Mouse (Mus musculus) granulocyte monocyte progenitor cell, adult 5-6 weeks (primary cell): ENCODE data around the gene Stx6. TPM values are rescaled to one million over a fixed set of nuclear protein-coding genes. Genes with fewer than 3 reads are reported as not detected.

Source experiments
- ATAC-seq: replicated peaks from 2 replicates; pipeline ENCODE4 v1.8.0; 2016; ENCODE audit warnings: mild to moderate bottlenecking, moderate TSS enrichment, inconsistent platforms; ENCODE audit not compliant: poor library complexity, severe bottlenecking
- total RNA-seq, 2 experiments: library from RNA; stranded (forward) in 1 of 2; stranded (reverse) in 1 of 2; fragments of 200-712, 200-1000 nt in 1 of 2; fragments of >200 nt in 1 of 2; fragmentation: Nextera tagmentation in 1 of 2; gene quantifications; 2 replicates each; pipeline ENCODE4 v1.2.3; 2014 to 2017

The Stx6 gene
- total RNA-seq, 2 experiments from 2014 or later: 43.5 to 48.2 TPM

DNA sequence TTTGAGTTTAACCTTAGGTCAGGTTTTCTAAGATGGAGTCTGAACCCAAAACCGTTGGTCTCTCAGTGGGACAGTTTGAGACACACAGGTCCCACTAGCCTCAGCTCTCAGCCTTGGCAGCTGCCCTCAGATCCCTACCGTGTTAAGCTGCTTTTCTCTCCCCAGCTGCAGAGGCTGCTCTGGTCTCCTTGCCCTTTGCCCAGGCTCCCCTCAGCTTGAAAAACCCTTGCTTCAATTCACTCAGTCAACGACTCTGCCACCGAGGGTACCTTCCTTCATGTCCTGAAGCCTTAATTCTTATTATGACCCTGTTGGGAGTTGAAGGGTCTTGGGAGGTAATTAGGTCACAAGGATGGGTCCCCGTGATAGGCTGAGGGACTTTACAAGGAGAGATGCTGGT, 91.4 kb downstream of the Stx6 start:
- no peak for ATAC-seq

DNA sequence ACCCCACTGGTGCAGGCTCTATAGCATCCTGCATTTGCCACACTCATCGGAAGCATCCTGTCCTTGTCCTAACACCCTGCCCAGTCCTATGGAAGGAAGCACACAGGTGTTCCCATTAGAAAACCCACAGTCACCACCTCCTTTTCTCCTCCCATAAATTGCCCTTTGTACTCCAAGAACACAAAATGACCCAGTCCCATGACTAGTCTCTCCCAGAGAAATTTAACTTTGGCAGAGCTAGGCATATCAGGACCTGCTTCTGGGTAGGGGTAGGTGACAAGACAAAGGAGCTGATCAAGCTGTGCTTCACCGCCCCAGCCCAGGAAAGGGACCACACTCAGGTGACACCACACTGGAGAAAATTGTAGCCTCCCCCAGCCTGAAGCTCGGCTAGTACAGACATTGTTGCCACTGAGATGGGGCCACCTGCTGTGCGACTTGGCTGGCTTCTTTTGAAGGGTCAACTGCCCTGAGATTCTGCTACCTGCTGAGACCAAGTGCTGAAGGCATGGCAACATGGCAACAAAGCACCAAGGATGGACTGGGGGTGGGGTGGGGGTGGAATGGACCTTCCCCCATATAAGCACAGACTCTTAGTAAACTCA, 92.1 kb downstream of the Stx6 start:
- no peak for ATAC-seq

DNA sequence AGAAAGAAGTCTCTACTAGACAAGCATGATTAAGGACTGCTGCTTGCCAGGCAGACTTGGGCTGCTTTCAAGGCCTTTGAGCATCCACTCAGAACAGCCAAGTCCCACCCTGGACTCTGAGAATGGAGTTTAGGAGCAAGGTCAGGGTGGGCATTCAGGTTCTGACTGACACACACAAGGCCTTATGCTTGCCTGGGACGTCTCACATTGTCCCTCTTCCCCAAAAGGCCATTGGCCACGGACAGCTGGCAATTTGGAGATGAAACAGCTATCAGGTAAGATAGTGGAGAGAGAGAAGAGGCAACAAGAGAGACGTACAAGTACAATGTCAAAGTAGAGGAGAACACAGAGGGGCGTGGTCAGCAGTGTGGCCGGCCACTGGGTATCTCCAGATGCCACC, 93.1 kb downstream of the Stx6 start:
- no peak for ATAC-seq

DNA sequence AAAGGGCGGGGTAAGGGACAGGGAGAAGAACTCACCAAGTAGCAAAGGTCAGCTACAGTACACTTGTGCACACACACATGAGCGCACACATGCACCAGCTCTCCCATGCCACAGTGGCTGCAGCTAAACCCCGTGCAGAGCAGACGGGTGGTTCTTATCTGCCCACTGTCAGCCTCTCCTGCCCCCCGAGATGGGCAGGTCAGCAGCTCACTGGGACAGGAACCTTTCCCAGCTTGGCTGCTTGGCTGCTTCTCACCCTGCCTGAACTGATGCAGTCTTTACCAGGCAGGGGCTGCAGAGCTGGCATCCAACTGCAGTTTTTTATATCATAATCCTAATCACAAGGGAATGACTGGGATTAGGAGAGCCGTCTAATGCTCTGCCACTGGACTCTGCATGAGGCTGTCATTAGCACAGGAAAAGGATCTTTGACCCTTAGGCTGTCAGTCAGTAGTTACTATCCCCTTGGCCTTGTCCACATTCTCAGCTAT, 94.2 kb downstream of the Stx6 start:
- ATAC-seq: no peak

DNA sequence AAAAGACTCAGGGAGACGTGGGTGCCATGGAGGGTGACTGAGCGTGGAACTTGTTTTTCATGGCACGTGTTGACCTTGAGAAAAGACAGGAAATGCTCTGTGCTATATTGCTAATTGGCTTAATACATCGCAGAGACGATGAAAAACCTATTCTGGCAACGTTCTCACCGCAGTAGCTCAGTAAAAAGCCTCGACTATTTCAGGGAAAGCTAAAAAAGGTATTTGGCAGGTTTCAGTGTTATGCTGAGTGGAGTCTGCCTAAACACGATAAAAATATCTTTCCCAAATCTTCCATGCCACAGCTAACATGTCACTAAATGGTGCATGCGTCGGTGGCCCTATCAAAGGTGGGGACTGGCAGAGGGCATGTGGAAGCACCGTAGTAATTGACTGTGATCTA, 94.6 kb downstream of the Stx6 start:
- no peak for ATAC-seq

DNA sequence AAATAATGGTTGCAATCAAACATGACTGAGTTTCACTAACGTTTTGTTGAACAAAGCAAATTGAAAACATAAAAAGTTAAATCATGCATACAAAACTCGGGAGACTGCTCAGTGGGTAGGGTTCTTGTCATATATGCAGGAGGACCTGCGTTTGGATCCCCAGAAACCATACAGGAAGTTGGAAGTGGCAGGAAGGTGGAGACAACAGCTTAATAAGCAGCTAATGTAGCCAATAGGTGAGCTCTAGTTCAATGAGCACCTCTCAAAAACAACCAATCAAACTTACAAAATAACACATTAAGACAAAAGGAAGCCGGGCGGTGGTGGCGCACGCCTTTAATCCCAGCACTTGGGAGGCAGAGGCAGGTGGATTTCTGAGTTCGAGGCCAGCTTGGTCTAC, 95.8 kb downstream of the Stx6 start:
- ATAC-seq: no peak

Other genes with a start within 250 kb of the Stx6 start
- 0.32 and 2.9 TPM in 2 replicates for gene Ier5, start 59.1 kb upstream of the Stx6 start, total RNA-seq (2014; fragmentation: Nextera tagmentation)
- 3.2 and 4.4 TPM in 2 replicates for gene Ier5, start 59.1 kb upstream of the Stx6 start, total RNA-seq (2017)
- gene Mr1, start 11.9 kb upstream of the Stx6 start, total RNA-seq (2014; fragmentation: Nextera tagmentation): 4.7 and 4.8 TPM in 2 replicates
- 3.6 and 4.1 TPM in 2 replicates for gene Mr1, start 11.9 kb upstream of the Stx6 start, total RNA-seq (2017)
- gene BC034090, start 85.7 kb downstream of the Stx6 start, total RNA-seq (2014; fragmentation: Nextera tagmentation): 2.5 TPM in 1 of 2 replicates, not detected in the other
- 0.13 TPM in 1 of 2 replicates, not detected in the other for gene BC034090, start 85.7 kb downstream of the Stx6 start, total RNA-seq (2017)